Mouse (Mus musculus) CH12.LX (cell line): Measurements from ENCODE around the gene Trim54. TPM values are rescaled to one million over a fixed set of nuclear protein-coding genes. Genes with fewer than 3 reads are reported as not detected.

Source experiments
- DNase-seq: peaks from one replicate; pipeline ENCODE4 v3.0.0-alpha.2; 2013; ENCODE audit errors: extremely low read depth
- H3K27ac ChIP-seq: 2 replicates; pipeline ENCODE4 v1.5.1; 2012; ENCODE audit warnings: low read depth, mild to moderate bottlenecking, control low read depth, moderate library complexity; ENCODE audit not compliant: insufficient read depth
- H3K27me3 ChIP-seq: replicated peaks from 2 replicates; pipeline ENCODE3; 2012; ENCODE audit warnings: inconsistent platforms
- H3K36me3 ChIP-seq, 2 experiments: replicated peaks in 1 of 2; 2 replicates each; pipeline versions ENCODE3 to v1.6.1; 2012; ENCODE audit warnings: inconsistent platforms in 1 of 2, low read length in 1 of 2, mild to moderate bottlenecking in 1 of 2, mixed read lengths in 1 of 2, moderate library complexity in 1 of 2; ENCODE audit not compliant: control insufficient read depth in 1 of 2, insufficient read depth in 1 of 2
- H3K4me1 ChIP-seq, 2 experiments: 2 replicates each; pipeline ENCODE4 v1.6.1; 2012; ENCODE audit warnings: inconsistent platforms in 1 of 2, moderate library complexity in 1 of 2; ENCODE audit not compliant: insufficient read depth in 2 of 2, control insufficient read depth in 1 of 2
- H3K4me2 ChIP-seq: 2 replicates; pipeline ENCODE4 v1.6.1; 2012; ENCODE audit warnings: low read depth, mild to moderate bottlenecking, control low read depth; ENCODE audit not compliant: poor library complexity, insufficient read depth, severe bottlenecking
- H3K4me3 ChIP-seq, 3 experiments: fragments of 150-350 bp in 1 of 3; sonication (generic) in 1 of 3; replicated peaks in 1 of 3; 2 replicates each; pipeline versions ENCODE3 to v1.5.1; 2011 to 2012; ENCODE audit warnings: low read depth in 2 of 3, low read length in 2 of 3, mild to moderate bottlenecking in 2 of 3, moderate library complexity in 2 of 3, control low read depth in 1 of 3, improper control_type of control experiment in 1 of 3, inconsistent platforms in 1 of 3, mixed read lengths in 1 of 3; ENCODE audit not compliant: poor library complexity in 1 of 3
- H3K79me2 ChIP-seq: replicated peaks from 2 replicates; pipeline ENCODE4 v1.6.1; 2012; ENCODE audit warnings: mild to moderate bottlenecking, moderate library complexity; ENCODE audit not compliant: control insufficient read depth, poor library complexity, insufficient read depth, severe bottlenecking; ENCODE audit errors: extremely low read depth
- H3K9ac ChIP-seq: 2 replicates; pipeline ENCODE4 v1.6.1; 2012; ENCODE audit warnings: low read depth, mild to moderate bottlenecking, control low read depth, moderate library complexity; ENCODE audit not compliant: insufficient read depth
- H3K9me3 ChIP-seq: replicated peaks from 2 replicates; pipeline ENCODE3; 2012; ENCODE audit warnings: low read length, inconsistent platforms, mixed read lengths
- CHD1 ChIP-seq: IDR thresholded peaks from 2 replicates; pipeline ENCODE4 v1.6.1; 2012; ENCODE audit warnings: low read depth, low read length, improper control_type of control experiment, inconsistent platforms
- E2F4 ChIP-seq: IDR thresholded peaks from 2 replicates; pipeline ENCODE4 v1.6.1; 2011; ENCODE audit warnings: low read depth, low read length, improper control_type of control experiment; ENCODE audit not compliant: insufficient replicate concordance
- ELF1 ChIP-seq: IDR thresholded peaks from 2 replicates; pipeline ENCODE4 v1.6.1; 2014; ENCODE audit warnings: low read depth, mild to moderate bottlenecking, inconsistent platforms, low read length, improper control_type of control experiment
- GABPA ChIP-seq: IDR thresholded peaks from 2 replicates; pipeline ENCODE4 v1.6.1; 2012; ENCODE audit warnings: low read depth, low read length, improper control_type of control experiment, inconsistent platforms; ENCODE audit not compliant: insufficient replicate concordance
- HCFC1 ChIP-seq: IDR thresholded peaks from 2 replicates; pipeline ENCODE4 v1.6.1; 2012; ENCODE audit warnings: low read depth, mild to moderate bottlenecking, inconsistent platforms, low read length, improper control_type of control experiment
- IRF4 ChIP-seq: IDR thresholded peaks from 2 replicates; pipeline ENCODE4 v1.6.1; 2014; ENCODE audit warnings: low read depth, mild to moderate bottlenecking, inconsistent platforms, low read length, improper control_type of control experiment
- JUND ChIP-seq: conservative IDR thresholded peaks from 2 replicates; pipeline ENCODE4 v1.6.1; 2011; ENCODE audit warnings: low read depth, low read length, improper control_type of control experiment
- KAT2A ChIP-seq: IDR thresholded peaks from 2 replicates; pipeline ENCODE4 v1.6.1; 2012; ENCODE audit warnings: low read length, improper control_type of control experiment, inconsistent platforms; ENCODE audit not compliant: insufficient replicate concordance
- MAX ChIP-seq: IDR thresholded peaks from 2 replicates; pipeline ENCODE4 v1.6.1; 2011; ENCODE audit warnings: low read length, improper control_type of control experiment
- MAZ ChIP-seq: IDR thresholded peaks from 2 replicates; pipeline ENCODE4 v1.6.1; 2012; ENCODE audit warnings: low read depth, mild to moderate bottlenecking, inconsistent platforms, low read length, improper control_type of control experiment, moderate library complexity
- MXI1 ChIP-seq: IDR thresholded peaks from 2 replicates; pipeline ENCODE4 v1.6.1; 2011; ENCODE audit warnings: mild to moderate bottlenecking, low read depth, low read length, improper control_type of control experiment
- MYC ChIP-seq: IDR thresholded peaks from 2 replicates; pipeline ENCODE4 v1.6.1; 2011; ENCODE audit warnings: low read depth, mild to moderate bottlenecking, improper control_type of control experiment, low read length
- PAX5 ChIP-seq: IDR thresholded peaks from 2 replicates; pipeline ENCODE4 v1.6.1; 2012; ENCODE audit warnings: low read length, inconsistent platforms, mixed read lengths
- POLR2A ChIP-seq: IDR thresholded peaks from 2 replicates; pipeline ENCODE4 v1.6.1; 2011; ENCODE audit warnings: low read depth, mild to moderate bottlenecking, improper control_type of control experiment, low read length
- TCF12 ChIP-seq: IDR thresholded peaks from 2 replicates; pipeline ENCODE4 v1.6.1; 2014; ENCODE audit warnings: low read depth, mild to moderate bottlenecking, inconsistent platforms, low read length, improper control_type of control experiment
- ZC3H11A ChIP-seq: IDR thresholded peaks from 2 replicates; pipeline ENCODE4 v1.6.1; 2012; ENCODE audit warnings: low read depth, mild to moderate bottlenecking, inconsistent platforms, low read length, improper control_type of control experiment
- ZMIZ1 ChIP-seq: IDR thresholded peaks from 2 replicates; pipeline ENCODE4 v1.6.1; 2012; ENCODE audit warnings: low read depth, mild to moderate bottlenecking, inconsistent platforms, low read length, improper control_type of control experiment
- ZNF384 ChIP-seq: IDR thresholded peaks from 2 replicates; pipeline ENCODE4 v1.6.1; 2012; ENCODE audit warnings: low read depth, low read length, improper control_type of control experiment, inconsistent platforms
- dilution Hi-C: fragments of 300-500 bp; cut with MboI; formaldehyde crosslinking; loops from 2 replicates; pipeline ENCODE4 v1.14.3; 2020; ENCODE audit warnings: low sequenced_read_pairs; ENCODE audit not compliant: extremely low pct_unique_long_range_greater_than_20kb, extremely low pct_ligation_motif_present
- in situ Hi-C: fragments of 300-500 bp; cut with MboI; formaldehyde crosslinking; loops from 3 replicates; pipeline ENCODE4 v1.14.3; 2019; ENCODE audit warnings: low sequenced_read_pairs, low pct_ligation_motif_present, low pct_unique_long_range_greater_than_20kb, mixed read lengths
- polyA plus RNA-seq: library from polyadenylated mRNA; unstranded; fragments of >175 nt; gene quantifications from 2 replicates; pipeline ENCODE4 v1.2.1, GENCODE M21; 2012; ENCODE audit warnings: low read depth; ENCODE audit not compliant: insufficient read length
- total RNA-seq, 2 experiments: library from RNA; depleted of rRNA; stranded (reverse); fragments of 300-350 nt in 1 of 2; fragments of >200 nt in 1 of 2; gene quantifications; 2 replicates each; pipeline ENCODE4 v1.2.3; 2012 to 2014

Gene Trim54
- total and polyA plus RNA-seq, 3 experiments, result not detected

DNA sequence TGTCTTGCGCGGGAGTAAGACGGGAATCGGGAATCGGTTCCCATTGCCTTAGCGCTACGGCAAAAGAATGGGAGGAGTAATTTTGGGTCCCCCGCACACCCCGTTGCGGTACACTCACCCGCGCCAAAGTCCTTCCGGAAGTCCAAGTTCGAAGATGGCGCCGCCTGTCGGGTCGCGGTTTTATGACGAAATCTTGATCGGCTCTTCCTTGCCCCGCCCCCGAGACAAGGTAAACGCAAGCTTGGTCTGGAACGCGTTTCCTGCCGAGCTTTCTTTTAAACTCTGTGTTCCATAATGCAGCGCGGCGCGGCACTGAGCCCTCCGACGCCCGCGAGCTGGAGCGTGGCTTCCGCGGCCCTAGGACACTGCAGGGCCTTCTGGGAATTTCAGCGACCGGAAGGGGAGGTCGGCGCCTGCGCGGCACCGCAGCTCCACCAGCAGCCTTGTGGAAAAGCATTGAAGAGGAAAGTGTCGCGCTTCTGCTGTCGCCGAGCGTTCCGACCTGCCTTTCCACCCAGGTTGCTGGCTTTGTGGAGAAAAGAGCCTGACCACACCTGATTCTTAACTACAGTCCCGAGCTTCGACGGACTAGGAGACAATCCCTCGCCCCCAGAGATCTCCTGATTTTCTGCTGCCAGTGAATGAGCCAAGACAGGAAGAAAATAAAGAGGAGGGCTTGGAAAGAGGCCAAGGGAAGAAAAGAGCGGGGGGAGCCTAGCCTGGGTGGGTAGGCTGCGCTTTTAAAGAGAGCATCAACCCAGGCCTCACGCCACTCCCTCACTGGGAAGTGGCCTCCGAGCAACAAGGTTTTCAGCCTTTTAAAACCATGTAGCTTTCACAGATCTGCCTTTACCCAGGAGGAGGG, 63.5 kb downstream of the Trim54 start, which contains the start of the genes Gm29609 and Gtf3c2 (continued):
- TF ChIP-seq E2F4, result no peak; the same call in 1 of the 2 replicates
- peak; percentile 71 for TF ChIP-seq TCF12
- TF ChIP-seq MAZ, result peak; percentile 12; the same call in 1 of the 2 replicates
- peak; percentile 3; the same call in 1 of the 2 replicates for TF ChIP-seq IRF4
- TF ChIP-seq JUND, result no peak
- TF ChIP-seq KAT2A, result peak; percentile 71; the same call in 1 of the 2 replicates
- TF ChIP-seq ZMIZ1, result peak; percentile 88

GRCm38 (mm10) chr5:31181183-31181770, 64.8 kb downstream of the Trim54 start:
- H3K9me3 ChIP-seq, result no peaks in the 10 kb centered on the region
- DNase-seq, result no peak
- in situ Hi-C loops (no loop called here), dilution Hi-C loops (no loop called here)
- no peaks in the 10 kb centered on the region for H3K27me3 ChIP-seq
- peaks cover 0 to 32% of the 10 kb centered on the region in 2 experiments; a peak in 2 of 4 replicates for H3K4me1 ChIP-seq
- peak overlapping the region in 2 of 3 experiments; percentile 78 to 81 for H3K4me3 ChIP-seq
- peaks cover 0 to 20% of the 10 kb centered on the region in 2 experiments for H3K36me3 ChIP-seq
- H3K79me2 ChIP-seq, result peaks cover 31% of the 10 kb centered on the region
- peak overlapping the region; percentile 93 for H3K9ac ChIP-seq
- peak overlapping the region; percentile 24; the same call in 1 of the 2 replicates for H3K4me2 ChIP-seq
- H3K27ac ChIP-seq, result no peak overlapping the region
- TF ChIP-seq ELF1, result no peak
- peak; percentile 64; the same call in 1 of the 2 replicates for TF ChIP-seq MXI1
- peak; percentile 57; the same call in 1 of the 2 replicates for TF ChIP-seq MAX
- no peak for TF ChIP-seq PAX5
- no peak for TF ChIP-seq HCFC1
- no peak for TF ChIP-seq CHD1
- peak; percentile 79; the same call in 1 of the 2 replicates for TF ChIP-seq MYC
- TF ChIP-seq POLR2A, result peak; percentile 34; the same call in 1 of the 2 replicates
- TF ChIP-seq GABPA, result no peak
- TF ChIP-seq ZC3H11A, result no peak
- no peak for TF ChIP-seq ZNF384
- TF ChIP-seq IRF4, result no peak
- TF ChIP-seq ZMIZ1, result no peak
